Mouse (Mus musculus) MEL (cell line): ENCODE measurements at regions not wholly inside any gene's neighbourhood (a gene's known extent, or its start where the extent isn't known, plus 50 kb on each side); places are given as distances from the start of the nearest gene placed in this dataset.

Experiments
- CHD1 ChIP-seq: IDR thresholded peaks from 2 replicates; pipeline ENCODE4 v1.6.1; 2012; ENCODE audit warnings: low read depth, mild to moderate bottlenecking, inconsistent platforms, low read length, improper control_type of control experiment
- CTCF ChIP-seq, 3 experiments: IDR thresholded peaks in 2 of 3; conservative IDR thresholded peaks in 1 of 3; 2 replicates each; pipeline ENCODE4 v1.5.1; 2011 to 2012; ENCODE audit warnings: low read length in 3 of 3, low read depth in 2 of 3, mild to moderate bottlenecking in 2 of 3, improper control_type of control experiment in 1 of 3, inconsistent platforms in 1 of 3, mixed read lengths in 1 of 3, moderate library complexity in 1 of 3; ENCODE audit not compliant: control insufficient read depth in 1 of 3, insufficient read depth in 1 of 3, poor library complexity in 1 of 3, severe bottlenecking in 1 of 3
- E2F4 ChIP-seq: IDR thresholded peaks from 2 replicates; pipeline ENCODE4 v1.6.1; 2011; ENCODE audit warnings: low read depth, low read length, improper control_type of control experiment, borderline replicate concordance
- EP300 ChIP-seq, 2 experiments: IDR thresholded peaks; 2 replicates each; pipeline ENCODE4 v1.6.1; 2011; ENCODE audit warnings: improper control_type of control experiment in 2 of 2, low read length in 2 of 2, low read depth in 1 of 2, mild to moderate bottlenecking in 1 of 2
- ETS1 ChIP-seq: IDR thresholded peaks from 2 replicates; pipeline ENCODE4 v1.6.1; 2012; ENCODE audit warnings: low read depth, mild to moderate bottlenecking, inconsistent platforms, low read length, improper control_type of control experiment, moderate library complexity
- GATA1 ChIP-seq: IDR thresholded peaks from 2 replicates; pipeline ENCODE4 v1.6.1; 2011; ENCODE audit warnings: low read depth, low read length, improper control_type of control experiment
- KAT2A ChIP-seq: conservative IDR thresholded peaks from 2 replicates; pipeline ENCODE4 v1.6.1; 2012; ENCODE audit warnings: low read depth, low read length, improper control_type of control experiment, inconsistent platforms
- MYC ChIP-seq: IDR thresholded peaks from 2 replicates; pipeline ENCODE4 v1.6.1; 2011; ENCODE audit warnings: low read depth, mild to moderate bottlenecking, low read length, improper control_type of control experiment, moderate library complexity
- POLR2A ChIP-seq, 2 experiments: IDR thresholded peaks; 2 replicates each; pipeline ENCODE4 v1.6.1; 2011 to 2012; ENCODE audit warnings: low read length in 2 of 2, mild to moderate bottlenecking in 2 of 2, control low read depth in 1 of 2, improper control_type of control experiment in 1 of 2, low read depth in 1 of 2, moderate library complexity in 1 of 2; ENCODE audit not compliant: control insufficient read depth in 1 of 2, insufficient read depth in 1 of 2, poor library complexity in 1 of 2
- TAL1 ChIP-seq: IDR thresholded peaks from 2 replicates; pipeline ENCODE4 v1.6.1; 2012; ENCODE audit warnings: mild to moderate bottlenecking, inconsistent platforms, low read length, moderate library complexity, mixed read lengths
- ZC3H11A ChIP-seq: IDR thresholded peaks from 2 replicates; pipeline ENCODE4 v1.6.1; 2012; ENCODE audit warnings: low read depth, mild to moderate bottlenecking, inconsistent platforms, low read length, improper control_type of control experiment
- ZMIZ1 ChIP-seq: IDR thresholded peaks from 2 replicates; pipeline ENCODE4 v1.6.1; 2012; ENCODE audit warnings: low read depth, mild to moderate bottlenecking, inconsistent platforms, low read length, improper control_type of control experiment, moderate library complexity

- TF ChIP-seq E2F4 (no peak), CTCF (IDR thresholded peaks at IDR 0.05 in 2 of 3, conservative IDR thresholded peaks at IDR 0.05 in 1 of 3; ENCODE audit: control insufficient read depth in 1 of 3, insufficient read depth in 1 of 3, low read depth in 2 of 3, low read length in 3 of 3, poor library complexity in 1 of 3, severe bottlenecking in 1 of 3) (no peak), MYC (no peak), POLR2A (IDR thresholded peaks at IDR 0.05; ENCODE audit: control insufficient read depth in 1 of 2, insufficient read depth in 1 of 2, low read depth in 1 of 2, low read length in 2 of 2, poor library complexity in 1 of 2) (no peak), EP300 (IDR thresholded peaks at IDR 0.05; ENCODE audit: low read depth in 1 of 2, low read length in 2 of 2) (no peak), KAT2A (no peak), GATA1 (no peak), ZC3H11A (no peak), CHD1 (no peak), ETS1 (no peak), TAL1 (no peak), ZMIZ1 (no peak)
Observed at GRCm38 (mm10) chr1:88761121-88761520, 59.1 kb upstream of the Arl4c start.
